Mouse (Mus musculus): ENCODE results near the gene Pdzd7. TPM values are rescaled to one million over a fixed set of nuclear protein-coding genes. Genes with fewer than 3 reads are reported as not detected.

Gene Pdzd7
- polyA plus RNA-seq, 1 experiment from 2014 or later, result 0.19 TPM

- Histone ChIP-seq H3K27ac (ENCODE audit: low read depth, low read length) (peak overlapping the region; percentile 48; the same call in 1 of the 2 replicates), H3K9ac (ENCODE audit: low read length) (no peak overlapping the region), H3K27me3 (ENCODE audit: control insufficient read depth, insufficient read depth, low read length) (no peaks in the 10 kb centered on the region), H3K36me3 (ENCODE audit: control insufficient read depth, insufficient read depth, low read length) (peaks cover 7% of the 10 kb centered on the region), H3K4me2 (no peak overlapping the region), H3K4me1 (ENCODE audit: control insufficient read depth, insufficient read depth, low read length) (peaks cover 26% of the 10 kb centered on the region), H3K4me3 (ENCODE audit: low read depth, low read length) (no peak overlapping the region), H3K9me3 (ENCODE audit: control insufficient read depth, low read length) (no peaks in the 10 kb centered on the region)
- WGBS, result 86% methylated on average over 8 of the region's 8 CpGs
- ATAC-seq (ENCODE audit: low FRiP score) (no peak), DNase-seq (ENCODE audit: low spot score, missing footprints) (no peak)
These were observed 33.3 kb downstream of the Pdzd7 start for GRCm38 (mm10) chr19:45012219-45012618.

DNA sequence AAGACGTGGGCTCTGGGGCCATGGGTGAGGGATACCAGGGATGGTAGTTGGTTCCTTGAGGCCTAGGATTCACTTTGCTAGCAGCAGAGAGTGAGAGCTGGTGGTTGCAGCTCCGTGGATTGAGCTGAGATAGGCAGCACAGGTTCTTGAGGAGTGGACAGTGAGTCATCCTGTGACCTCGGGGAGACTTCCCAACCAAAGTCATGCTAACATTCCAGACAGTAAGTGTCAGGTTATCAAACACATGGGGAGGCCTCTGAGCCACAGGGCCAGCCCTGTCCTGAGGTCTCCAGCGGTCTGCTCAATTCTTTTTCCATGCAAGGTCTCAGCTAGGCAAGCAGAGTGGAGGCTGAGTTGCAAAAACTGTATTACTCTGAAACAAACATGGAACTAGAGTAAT, 34.9 kb downstream of the Pdzd7 start:
- Histone ChIP-seq H3K36me3 (ENCODE audit: control insufficient read depth, insufficient read depth, low read length) (peaks cover 7% of the 10 kb centered on the region), H3K9ac (ENCODE audit: low read length) (no peak overlapping the region), H3K27ac (ENCODE audit: low read depth, low read length) (no peak overlapping the region), H3K9me3 (ENCODE audit: control insufficient read depth, low read length) (no peaks in the 10 kb centered on the region), H3K4me1 (ENCODE audit: control insufficient read depth, insufficient read depth, low read length) (peaks cover 17% of the 10 kb centered on the region), H3K27me3 (ENCODE audit: control insufficient read depth, insufficient read depth, low read length) (no peaks in the 10 kb centered on the region), H3K4me3 (ENCODE audit: low read depth, low read length) (no peak overlapping the region), H3K4me2 (no peak overlapping the region)
- DNase-seq (ENCODE audit: low spot score, missing footprints) (no peak), ATAC-seq (ENCODE audit: low FRiP score) (no peak)
- 94% methylated on average over 4 of the region's 4 CpGs for WGBS

DNA sequence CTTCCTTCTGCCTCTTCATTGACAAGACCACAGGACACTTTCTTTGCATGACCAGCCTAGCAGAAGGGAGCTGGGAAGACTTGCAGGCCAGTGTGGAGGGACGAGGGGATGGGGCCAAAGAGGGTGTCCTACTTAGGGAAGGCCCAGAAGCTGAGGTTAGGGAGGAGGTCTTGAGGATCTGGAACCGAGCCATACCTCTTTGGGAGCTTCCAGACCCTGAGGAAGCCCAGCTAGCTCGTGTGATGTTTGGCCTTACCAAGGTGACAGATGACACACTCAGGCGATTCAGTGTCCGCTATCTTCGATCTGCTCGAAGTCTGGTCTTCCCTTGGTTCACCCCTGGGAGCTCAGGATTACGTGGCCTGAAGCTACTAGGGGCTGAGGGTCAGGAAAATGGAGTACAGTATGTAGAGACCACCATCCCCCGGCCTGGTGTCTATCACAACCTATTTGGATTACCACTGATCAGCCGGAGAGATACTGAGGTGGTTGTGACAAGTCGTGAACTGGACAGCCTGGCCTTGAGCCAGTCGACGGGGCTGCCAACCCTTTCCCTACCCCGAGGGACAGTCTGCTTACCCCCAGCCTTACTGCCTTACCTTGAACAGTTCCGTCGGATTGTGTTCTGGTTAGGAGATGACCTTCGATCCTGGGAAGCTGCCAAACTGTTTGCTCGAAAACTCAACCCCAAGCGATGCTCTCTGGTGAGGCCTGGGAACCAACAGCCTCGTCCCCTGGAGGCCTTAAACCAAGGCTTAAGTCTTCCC, 37.9 kb downstream of the Pdzd7 start:
- Histone ChIP-seq H3K27ac (ENCODE audit: low read depth, low read length) (no peak overlapping the region), H3K9me3 (ENCODE audit: control insufficient read depth, low read length) (no peaks in the 10 kb centered on the region)
- 94% methylated on average over 20 of the region's 20 CpGs for WGBS

DNA sequence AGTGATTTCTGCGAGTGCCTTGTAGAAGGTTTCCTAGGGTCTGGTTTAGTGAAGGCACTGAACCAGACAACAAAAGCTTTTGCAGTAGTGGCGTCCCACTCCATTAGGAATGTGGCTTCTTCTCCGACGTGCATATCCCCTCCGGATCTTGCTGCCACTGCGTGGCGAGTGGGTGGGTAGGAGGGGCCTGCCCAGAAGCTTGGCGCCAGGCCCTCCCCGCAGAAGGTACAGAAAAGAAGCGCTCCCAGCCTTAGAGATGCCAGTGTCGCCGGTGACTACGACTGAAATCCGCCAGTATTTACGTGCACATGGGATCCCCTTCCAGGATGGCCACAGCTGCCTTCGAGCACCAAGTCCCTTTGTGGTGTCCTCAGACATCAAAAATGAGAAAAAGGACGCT, 38.5 kb downstream of the Pdzd7 start:
- no peaks in the 10 kb centered on the region for H3K27me3 ChIP-seq (ENCODE audit: control insufficient read depth, insufficient read depth, low read length)
- H3K4me2 ChIP-seq, result peak overlapping the region; percentile 75
- no peaks in the 10 kb centered on the region for H3K9me3 ChIP-seq (ENCODE audit: control insufficient read depth, low read length)
- no peak for ATAC-seq (ENCODE audit: low FRiP score)
- H3K9ac ChIP-seq (ENCODE audit: low read length), result peak overlapping the region; percentile 71
- H3K36me3 ChIP-seq (ENCODE audit: control insufficient read depth, insufficient read depth, low read length), result peaks cover 9% of the 10 kb centered on the region
- H3K27ac ChIP-seq (ENCODE audit: low read depth, low read length), result no peak overlapping the region
- peaks cover 14% of the 10 kb centered on the region; the same call in 1 of the 2 replicates for H3K4me1 ChIP-seq (ENCODE audit: control insufficient read depth, insufficient read depth, low read length)
- no peak for DNase-seq (ENCODE audit: low spot score, missing footprints)
- H3K4me3 ChIP-seq (ENCODE audit: low read depth, low read length), result peak overlapping the region; percentile 70
- WGBS, result 52% methylated on average over 17 of the region's 17 CpGs

More for the DNA sequence above, 37.9 kb downstream of the Pdzd7 start:
- Histone ChIP-seq H3K27me3 (ENCODE audit: control insufficient read depth, insufficient read depth, low read length) (no peaks in the 10 kb centered on the region), H3K4me3 (ENCODE audit: low read depth, low read length) (peak overlapping the region; percentile 70; the same call in 1 of the 2 replicates), H3K36me3 (ENCODE audit: control insufficient read depth, insufficient read depth, low read length) (peaks cover 9% of the 10 kb centered on the region), H3K9ac (ENCODE audit: low read length) (no peak overlapping the region), H3K4me2 (peak overlapping the region; percentile 75), H3K4me1 (ENCODE audit: control insufficient read depth, insufficient read depth, low read length) (peaks cover 14% of the 10 kb centered on the region; the same call in 1 of the 2 replicates)
- no peak for DNase-seq (ENCODE audit: low spot score, missing footprints)
- ATAC-seq (ENCODE audit: low FRiP score), result no peak

- Histone ChIP-seq H3K27me3 (ENCODE audit: control insufficient read depth, insufficient read depth, low read length) (no peaks in the 10 kb centered on the region), H3K4me2 (peak within 1 kb of the TSS; percentile 75), H3K9ac (ENCODE audit: low read length) (peak within 1 kb of the TSS; percentile 71), H3K4me3 (ENCODE audit: low read depth, low read length) (peak within 1 kb of the TSS; percentile 70), H3K9me3 (ENCODE audit: control insufficient read depth, low read length) (no peaks in the 10 kb centered on the region), H3K4me1 (ENCODE audit: control insufficient read depth, insufficient read depth, low read length) (peaks cover 14% of the 10 kb centered on the region; the same call in 1 of the 2 replicates), H3K27ac (ENCODE audit: low read depth, low read length) (0 out of 2 replicates have a peak within 1 kb of the TSS, but pooled peaks have one; percentile 25), H3K36me3 (ENCODE audit: control insufficient read depth, insufficient read depth, low read length) (peaks cover 11% of the 10 kb centered on the region)
- DNase-seq (ENCODE audit: low spot score, missing footprints), result peak; percentile 100
- under 1% methylated on average over 82 of the region's 82 CpGs for WGBS
- ATAC-seq (ENCODE audit: low FRiP score), result peak; percentile 94
These were observed 39.4 kb downstream of the Pdzd7 start, which contains the start of gene Mrpl43 for GRCm38 (mm10) chr19:45005957-45006712. Gene Mrpl43 (minus strand): TSS chr19:45006442.

DNA sequence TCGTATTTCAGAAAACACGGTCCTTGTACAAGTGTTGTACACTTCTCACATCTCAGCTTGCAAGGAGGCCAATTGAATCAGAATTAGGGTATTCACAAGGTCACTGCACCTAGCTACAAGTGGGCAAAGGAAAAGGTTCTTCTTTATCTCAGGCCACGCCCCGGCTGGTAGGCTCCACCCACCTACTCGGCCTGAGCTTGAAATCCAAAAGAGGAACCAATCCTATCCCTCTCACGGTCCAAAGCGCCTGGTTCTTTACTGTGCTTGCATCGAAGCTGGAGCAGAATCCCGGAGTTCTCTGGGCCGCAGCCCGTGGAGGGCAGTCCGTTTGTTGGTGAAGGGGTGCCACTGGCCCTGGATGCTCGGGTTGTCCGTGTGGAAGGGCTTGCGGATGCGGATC, 40.1 kb downstream of the Pdzd7 start, which contains the start of gene Twnk:
Twnk (plus strand) TSS at position 220 of the 400 bp plus-strand sequence.
- H3K9me3 ChIP-seq (ENCODE audit: control insufficient read depth, low read length), result no peaks in the 10 kb centered on the region
- H3K4me1 ChIP-seq (ENCODE audit: control insufficient read depth, insufficient read depth, low read length), result peaks cover 14% of the 10 kb centered on the region; the same call in 1 of the 2 replicates
- peak within 1 kb of the TSS; percentile 70 for H3K4me3 ChIP-seq (ENCODE audit: low read depth, low read length)
- DNase-seq (ENCODE audit: low spot score, missing footprints), result peak; percentile 88
- H3K9ac ChIP-seq (ENCODE audit: low read length), result peak within 1 kb of the TSS; percentile 71
- WGBS, result 10% methylated on average over 16 of the region's 16 CpGs
- H3K27me3 ChIP-seq (ENCODE audit: control insufficient read depth, insufficient read depth, low read length), result no peaks in the 10 kb centered on the region
- ATAC-seq (ENCODE audit: low FRiP score), result no peak
- peaks cover 13% of the 10 kb centered on the region for H3K36me3 ChIP-seq (ENCODE audit: control insufficient read depth, insufficient read depth, low read length)
- H3K4me2 ChIP-seq, result peak within 1 kb of the TSS; percentile 75
- 0 out of 2 replicates have a peak within 1 kb of the TSS, but pooled peaks have one; percentile 25 for H3K27ac ChIP-seq (ENCODE audit: low read depth, low read length)

- Histone ChIP-seq H3K27ac (ENCODE audit: low read depth, low read length) (no peak overlapping the region), H3K4me1 (ENCODE audit: control insufficient read depth, insufficient read depth, low read length) (peaks cover 14% of the 10 kb centered on the region; the same call in 1 of the 2 replicates), H3K4me3 (ENCODE audit: low read depth, low read length) (no peak overlapping the region), H3K4me2 (no peak overlapping the region), H3K36me3 (ENCODE audit: control insufficient read depth, insufficient read depth, low read length) (peaks cover 7% of the 10 kb centered on the region; the same call in 1 of the 2 replicates), H3K9me3 (ENCODE audit: control insufficient read depth, low read length) (no peaks in the 10 kb centered on the region), H3K9ac (ENCODE audit: low read length) (no peak overlapping the region), H3K27me3 (ENCODE audit: control insufficient read depth, insufficient read depth, low read length) (no peaks in the 10 kb centered on the region)
- ATAC-seq (ENCODE audit: low FRiP score) (no peak), DNase-seq (ENCODE audit: low spot score, missing footprints) (no peak)
- WGBS, result 86% methylated on average over 7 of the region's 7 CpGs
These were observed 41.6 kb downstream of the Pdzd7 start for GRCm38 (mm10) chr19:45003740-45004516.

GRCm38 (mm10) chr19:45002301-45002700, 43.2 kb downstream of the Pdzd7 start:
- no peaks in the 10 kb centered on the region for H3K9me3 ChIP-seq (ENCODE audit: control insufficient read depth, low read length)
- ATAC-seq (ENCODE audit: low FRiP score) (no peak), DNase-seq (ENCODE audit: low spot score, missing footprints) (no peak)
- peaks cover 13% of the 10 kb centered on the region; the same call in 1 of the 2 replicates for H3K4me1 ChIP-seq (ENCODE audit: control insufficient read depth, insufficient read depth, low read length)
- WGBS, result 66% methylated on average over 3 of the region's 3 CpGs
- peaks cover 7% of the 10 kb centered on the region for H3K36me3 ChIP-seq (ENCODE audit: control insufficient read depth, insufficient read depth, low read length)
- no peak overlapping the region for H3K4me3 ChIP-seq (ENCODE audit: low read depth, low read length)
- no peak overlapping the region for H3K27ac ChIP-seq (ENCODE audit: low read depth, low read length)
- H3K4me2 ChIP-seq, result no peak overlapping the region
- H3K9ac ChIP-seq (ENCODE audit: low read length), result no peak overlapping the region
- H3K27me3 ChIP-seq (ENCODE audit: control insufficient read depth, insufficient read depth, low read length), result no peaks in the 10 kb centered on the region
